Mouse (Mus musculus) heart, embryonic 13.5 days (tissue): ENCODE results near the gene Nup93. TPM values are rescaled to one million over a fixed set of nuclear protein-coding genes. Genes with fewer than 3 reads are reported as not detected.

Source experiments
- ATAC-seq: fragments of 200-750 bp; cut with Nextera tagmentation; 2 replicates; pipeline ENCODE4 v1.8.0; 2017; ENCODE audit warnings: moderate TSS enrichment; ENCODE audit not compliant: insufficient number of reproducible peaks, low FRiP score, low TSS enrichment; ENCODE audit errors: extremely low read depth
- H3K27ac ChIP-seq: fragments of 300-500 bp; sonication (generic); replicated peaks from 2 replicates; pipeline ENCODE4 v1.5.1; 2015; ENCODE audit warnings: moderate library complexity, mild to moderate bottlenecking, inconsistent platforms
- H3K27me3 ChIP-seq: fragments of 300-500 bp; sonication (generic); replicated peaks from 2 replicates; pipeline ENCODE4 v1.6.1; 2015; ENCODE audit warnings: mild to moderate bottlenecking, inconsistent platforms
- H3K36me3 ChIP-seq: fragments of 300-500 bp; sonication (generic); 2 replicates; pipeline ENCODE4 v1.6.1; 2015; ENCODE audit warnings: mild to moderate bottlenecking, inconsistent platforms
- H3K4me1 ChIP-seq: fragments of 300-500 bp; sonication (generic); 2 replicates; pipeline ENCODE4 v1.6.1; 2015; ENCODE audit warnings: inconsistent platforms
- H3K4me2 ChIP-seq: fragments of 300-500 bp; sonication (generic); 2 replicates; pipeline ENCODE4 v1.6.1; 2015; ENCODE audit warnings: inconsistent platforms, mild to moderate bottlenecking, moderate library complexity
- H3K4me3 ChIP-seq: fragments of 300-500 bp; sonication (generic); 2 replicates; pipeline ENCODE4 v1.5.1; 2015; ENCODE audit warnings: moderate library complexity, mild to moderate bottlenecking, inconsistent platforms
- H3K9ac ChIP-seq: fragments of 300-500 bp; sonication (generic); 2 replicates; pipeline ENCODE4 v1.6.1; 2015; ENCODE audit warnings: inconsistent platforms, mild to moderate bottlenecking, moderate library complexity
- H3K9me3 ChIP-seq: fragments of 300-500 bp; sonication (generic); 2 replicates; pipeline ENCODE4 v1.6.1; 2016; ENCODE audit warnings: inconsistent platforms
- WGBS: fragments of 180-500 bp; shearing (Covaris S2); methylation state at CpG from one replicate; pipeline ENCODE4 v1.1.7; 2015; ENCODE audit warnings: mixed read lengths; 5-methylcytosine and 5-hydroxymethylcytosine counted together
- polyA plus RNA-seq: library from polyadenylated mRNA; unstranded; fragments of >200 nt; fragmentation: Nextera tagmentation; extraction: Ambion mirVana; gene quantifications from 2 replicates; pipeline ENCODE4 v1.2.1, GENCODE M21; 2015

Gene Nup93
- polyA plus RNA-seq, 1 experiment from 2014 or later: 58.0 TPM

- H3K9ac ChIP-seq: no peak overlapping the region
- no peaks in the 10 kb centered on the region for H3K36me3 ChIP-seq
- no peak for ATAC-seq
- H3K27me3 ChIP-seq: no peaks in the 10 kb centered on the region
- no peak overlapping the region for H3K27ac ChIP-seq
- 68% methylated on average over 7 of the region's 7 CpGs for WGBS
- H3K4me3 ChIP-seq: no peak overlapping the region
- no peak overlapping the region for H3K4me2 ChIP-seq
- no peaks in the 10 kb centered on the region for H3K9me3 ChIP-seq
- H3K4me1 ChIP-seq: peaks cover 54% of the 10 kb centered on the region
Measured at GRCm38 (mm10) chr8:94271102-94271501, 56.7 kb downstream of the Nup93 start.

- Histone ChIP-seq H3K9ac (no peak overlapping the region), H3K27ac (no peak overlapping the region), H3K4me3 (no peak overlapping the region), H3K4me1 (peaks cover 44% of the 10 kb centered on the region), H3K4me2 (no peak overlapping the region), H3K36me3 (no peaks in the 10 kb centered on the region), H3K27me3 (no peaks in the 10 kb centered on the region), H3K9me3 (no peaks in the 10 kb centered on the region)
- 63% methylated on average over 3 of the region's 3 CpGs for WGBS
- no peak for ATAC-seq
Measured at GRCm38 (mm10) chr8:94272612-94273011, 58.2 kb downstream of the Nup93 start.

GRCm38 (mm10) chr8:94273289-94273850, 59.0 kb downstream of the Nup93 start:
- no peak for ATAC-seq
- H3K4me1 ChIP-seq: peaks cover 40% of the 10 kb centered on the region
- H3K27ac ChIP-seq: no peak overlapping the region
- no peaks in the 10 kb centered on the region for H3K36me3 ChIP-seq
- 87% methylated on average over 5 of the region's 5 CpGs for WGBS
- no peak overlapping the region for H3K4me2 ChIP-seq
- no peaks in the 10 kb centered on the region for H3K27me3 ChIP-seq
- H3K9ac ChIP-seq: no peak overlapping the region
- no peak overlapping the region for H3K4me3 ChIP-seq
- no peaks in the 10 kb centered on the region for H3K9me3 ChIP-seq

GRCm38 (mm10) chr8:94274030-94274429, 59.7 kb downstream of the Nup93 start:
- 75% methylated on average over 5 of the region's 5 CpGs for whole genome bisulfite sequencing
- no peak overlapping the region for H3K4me2 ChIP-seq
- no peak overlapping the region for H3K4me3 ChIP-seq
- no peak for ATAC-seq
- H3K9ac ChIP-seq: no peak overlapping the region
- H3K36me3 ChIP-seq: no peaks in the 10 kb centered on the region
- H3K4me1 ChIP-seq: peaks cover 36% of the 10 kb centered on the region
- no peaks in the 10 kb centered on the region for H3K9me3 ChIP-seq
- no peak overlapping the region for H3K27ac ChIP-seq
- H3K27me3 ChIP-seq: no peaks in the 10 kb centered on the region

GRCm38 (mm10) chr8:94278295-94278694, 63.9 kb downstream of the Nup93 start:
- no peak overlapping the region for H3K9ac ChIP-seq
- no peaks in the 10 kb centered on the region for H3K36me3 ChIP-seq
- H3K9me3 ChIP-seq: no peaks in the 10 kb centered on the region
- H3K27ac ChIP-seq: no peak overlapping the region
- H3K4me1 ChIP-seq: 0 out of 2 replicates have a peak, but pooled peaks cover 2% of the 10 kb centered on the region
- H3K4me3 ChIP-seq: no peak overlapping the region
- H3K4me2 ChIP-seq: no peak overlapping the region
- WGBS: 86% methylated on average over 6 of the region's 6 CpGs
- no peaks in the 10 kb centered on the region for H3K27me3 ChIP-seq
- ATAC-seq: no peak

- Histone ChIP-seq H3K4me2 (no peak overlapping the region), H3K9me3 (no peaks in the 10 kb centered on the region), H3K4me1 (0 out of 2 replicates have a peak, but pooled peaks cover 2% of the 10 kb centered on the region), H3K4me3 (no peak overlapping the region), H3K27ac (no peak overlapping the region), H3K36me3 (no peaks in the 10 kb centered on the region), H3K9ac (no peak overlapping the region), H3K27me3 (no peaks in the 10 kb centered on the region)
- 75% methylated on average over 5 of the region's 5 CpGs for WGBS
- ATAC-seq: no peak
Measured at GRCm38 (mm10) chr8:94280001-94280613, 65.7 kb downstream of the Nup93 start.

GRCm38 (mm10) chr8:94282453-94282985, 68.2 kb downstream of the Nup93 start:
- Histone ChIP-seq H3K27ac (no peak overlapping the region), H3K27me3 (no peaks in the 10 kb centered on the region), H3K36me3 (peaks cover under 1% of the 10 kb centered on the region; the same call in 1 of the 2 replicates), H3K4me2 (no peak overlapping the region), H3K9me3 (no peaks in the 10 kb centered on the region), H3K4me1 (0 out of 2 replicates have a peak, but pooled peaks cover 2% of the 10 kb centered on the region), H3K4me3 (no peak overlapping the region), H3K9ac (no peak overlapping the region)
- no peak for ATAC-seq
- 92% methylated on average over 3 of the region's 3 CpGs for WGBS

GRCm38 (mm10) chr8:94284204-94284603, 69.8 kb downstream of the Nup93 start:
- 89% methylated on average over 7 of the region's 7 CpGs for WGBS
- H3K4me3 ChIP-seq: no peak overlapping the region
- ATAC-seq: no peak
- H3K4me2 ChIP-seq: no peak overlapping the region
- H3K27ac ChIP-seq: no peak overlapping the region
- H3K27me3 ChIP-seq: no peaks in the 10 kb centered on the region
- 0 out of 2 replicates have a peak, but pooled peaks cover 2% of the 10 kb centered on the region for H3K4me1 ChIP-seq
- no peak overlapping the region for H3K9ac ChIP-seq
- no peaks in the 10 kb centered on the region for H3K9me3 ChIP-seq
- peaks cover 3% of the 10 kb centered on the region; the same call in 1 of the 2 replicates for H3K36me3 ChIP-seq

GRCm38 (mm10) chr8:94290606-94291005, 76.2 kb downstream of the Nup93 start:
- Histone ChIP-seq H3K9ac (no peak overlapping the region), H3K27me3 (no peaks in the 10 kb centered on the region), H3K9me3 (no peaks in the 10 kb centered on the region), H3K27ac (no peak overlapping the region), H3K4me1 (peaks cover 33% of the 10 kb centered on the region), H3K36me3 (peaks cover 16% of the 10 kb centered on the region), H3K4me2 (no peak overlapping the region), H3K4me3 (no peak overlapping the region)
- 78% methylated on average over 5 of the region's 5 CpGs for WGBS
- ATAC-seq: no peak

GRCm38 (mm10) chr8:94292072-94292471, 77.7 kb downstream of the Nup93 start:
- peaks cover 16% of the 10 kb centered on the region for H3K36me3 ChIP-seq
- peak overlapping the region; percentile 84 for H3K27ac ChIP-seq

GRCm38 (mm10) chr8:94292626-94293025, 78.3 kb downstream of the Nup93 start:
- 91% methylated on average over 8 of the region's 8 CpGs for WGBS
- Histone ChIP-seq H3K27me3 (no peaks in the 10 kb centered on the region), H3K4me2 (no peak overlapping the region), H3K9me3 (no peaks in the 10 kb centered on the region), H3K4me3 (no peak overlapping the region), H3K9ac (no peak overlapping the region; the same call in 1 of the 2 replicates), H3K27ac (peak overlapping the region; percentile 84), H3K4me1 (peaks cover 54% of the 10 kb centered on the region), H3K36me3 (peaks cover 14% of the 10 kb centered on the region)
- ATAC-seq: no peak

More at GRCm38 (mm10) chr8:94292072-94292471, 77.7 kb downstream of the Nup93 start:
- H3K4me2 ChIP-seq: peak overlapping the region; percentile 21; the same call in 1 of the 2 replicates
- no peaks in the 10 kb centered on the region for H3K27me3 ChIP-seq
- H3K4me3 ChIP-seq: no peak overlapping the region
- WGBS: 34% methylated on average over 6 of the region's 6 CpGs
- peak overlapping the region; percentile 52 for H3K9ac ChIP-seq
- peaks cover 48% of the 10 kb centered on the region for H3K4me1 ChIP-seq
- no peaks in the 10 kb centered on the region for H3K9me3 ChIP-seq
- ATAC-seq: no peak
